Mouse (Mus musculus) olfactory bulb, adult 2 months (tissue): ENCODE results near the gene Hist1h3i. TPM values are rescaled to one million over a fixed set of nuclear protein-coding genes. Genes with fewer than 3 reads are reported as not detected.
A peak's percentile ranks its signal among the peaks of the same experiment; 100 is the strongest.

Experiments used
- H3K27ac ChIP-seq: fragments of 200-500 bp; 2 replicates; pipeline ENCODE4 v1.5.1; 2012; ENCODE audit warnings: low read depth, low read length; ENCODE audit not compliant: insufficient read depth
- H3K4me1 ChIP-seq: fragments of 200-500 bp; 2 replicates; pipeline ENCODE4 v1.6.1; 2012; ENCODE audit warnings: low read length; ENCODE audit not compliant: control insufficient read depth, insufficient read depth
- H3K4me3 ChIP-seq: fragments of 200-500 bp; 2 replicates; pipeline ENCODE4 v1.5.1; 2012; ENCODE audit warnings: mild to moderate bottlenecking, low read depth, low read length, moderate library complexity; ENCODE audit not compliant: insufficient read depth
- CTCF ChIP-seq: fragments of 200-500 bp; IDR thresholded peaks from 2 replicates; pipeline ENCODE4 v1.5.1; 2012; ENCODE audit warnings: low read depth, mild to moderate bottlenecking, low read length, moderate library complexity; ENCODE audit not compliant: insufficient read depth
- POLR2A ChIP-seq: fragments of 200-500 bp; IDR thresholded peaks from 2 replicates; pipeline ENCODE4 v1.6.1; 2012; ENCODE audit warnings: mild to moderate bottlenecking, low read depth, low read length, moderate library complexity; ENCODE audit not compliant: insufficient read depth
- WGBS: fragments of 180-500 bp; shearing (Covaris S2); methylation state at CpG from one replicate; pipeline ENCODE4 v1.1.7; 2018; 5-methylcytosine and 5-hydroxymethylcytosine counted together
- polyA plus RNA-seq: library from polyadenylated mRNA; stranded (reverse); fragments of >200 nt; gene quantifications from 2 replicates; pipeline ENCODE4 v1.2.4, GENCODE M21; 2012; ENCODE audit warnings: low replicate concordance; ENCODE audit not compliant: missing spikeins, insufficient read depth, insufficient read length

The Hist1h3i gene
- polyA plus RNA-seq, 1 experiment, result not detected

DNA sequence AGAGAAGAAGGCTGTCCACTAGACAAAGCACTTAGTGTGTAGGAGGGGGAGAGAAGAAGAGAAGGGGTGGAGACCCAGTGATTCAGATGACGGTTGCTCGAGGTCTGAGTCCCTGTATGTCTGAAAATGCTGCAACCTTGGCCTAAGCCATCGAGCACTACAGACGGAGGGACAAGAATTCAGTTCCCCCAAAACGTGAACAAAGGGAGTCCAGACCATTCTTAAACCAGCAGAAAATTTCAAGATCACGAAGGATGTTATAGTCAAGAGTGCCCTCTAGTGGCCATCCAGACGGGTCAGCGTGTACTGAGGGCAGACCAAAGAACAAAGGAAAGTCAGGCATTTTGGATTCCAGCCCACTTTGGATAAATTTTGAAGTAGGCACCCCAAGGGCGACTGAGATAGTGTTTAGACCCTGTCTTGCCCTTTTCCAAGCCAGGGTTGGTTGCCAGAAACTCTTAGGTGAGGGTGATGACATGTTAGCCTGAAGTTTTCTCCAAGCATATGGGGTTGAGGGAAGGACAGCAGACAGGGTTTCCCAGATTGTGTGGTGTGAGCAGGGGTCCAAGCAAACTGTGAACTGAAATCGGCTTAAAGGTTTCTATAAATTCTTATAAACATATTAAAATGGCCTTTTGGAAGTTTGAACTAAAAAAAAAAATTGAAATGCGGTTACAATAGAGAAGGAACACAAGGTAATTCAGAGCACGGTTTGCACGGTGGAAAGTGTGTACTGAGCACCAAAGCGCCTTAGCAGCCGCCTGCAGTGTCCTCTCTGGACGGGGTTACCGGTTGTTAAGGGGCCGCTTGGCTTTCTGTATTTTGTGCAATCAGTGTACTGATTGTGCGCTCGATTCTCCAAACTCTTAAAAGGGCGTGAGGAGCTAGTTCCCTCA is 48.9 kb downstream of the Hist1h3i start:
- TF ChIP-seq POLR2A (no peak), CTCF (peak; percentile 32; the same call in 1 of the 2 replicates)
- peak overlapping the region; percentile 76 for H3K27ac ChIP-seq
- WGBS, result under 1% methylated on average over 21 of the region's 21 CpGs

DNA sequence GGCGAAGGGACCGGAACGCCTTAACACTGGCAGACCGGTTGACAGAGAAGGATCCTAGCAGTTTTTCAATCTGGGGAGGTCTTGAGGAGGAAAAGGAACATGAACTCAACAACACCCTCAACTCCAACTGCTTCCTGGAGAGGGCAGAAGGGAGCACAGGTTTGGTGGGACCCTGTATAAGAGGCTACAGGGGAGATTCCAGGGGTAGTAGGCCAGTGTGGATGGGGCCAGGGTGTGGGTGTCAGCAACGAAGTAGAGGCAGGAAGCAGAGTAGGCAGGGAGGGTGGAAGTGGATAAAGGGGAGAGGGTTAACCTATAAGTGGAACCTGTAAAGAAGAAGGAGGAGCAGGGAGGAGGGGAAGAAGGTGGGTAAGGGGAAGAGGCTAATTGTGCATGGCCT is 49.7 kb downstream of the Hist1h3i start:
- no peak overlapping the region for H3K4me3 ChIP-seq
- TF ChIP-seq POLR2A (no peak), CTCF (no peak)
- H3K4me1 ChIP-seq, result peaks cover 2% of the 10 kb centered on the region; the same call in 1 of the 2 replicates
- no peak overlapping the region for H3K27ac ChIP-seq
- 74% methylated on average over 5 of the region's 5 CpGs for WGBS

More for the DNA sequence above, 48.9 kb downstream of the Hist1h3i start:
- peaks cover 2% of the 10 kb centered on the region; the same call in 1 of the 2 replicates for H3K4me1 ChIP-seq
- peak overlapping the region; percentile 53 for H3K4me3 ChIP-seq

Other genes with a start within 250 kb of the Hist1h3i start
- gene Olfr1366, start 240.6 kb downstream of the Hist1h3i start, polyA plus RNA-seq, result not detected in 2 replicates
- not detected in 2 replicates for gene Olfr1535, start 223.5 kb downstream of the Hist1h3i start, polyA plus RNA-seq
- not detected in 2 replicates for gene Olfr1364, start 201.6 kb downstream of the Hist1h3i start, polyA plus RNA-seq
- not detected in 2 replicates for gene Olfr1362, start 169.3 kb downstream of the Hist1h3i start, polyA plus RNA-seq
- not detected in 2 replicates for gene Olfr11, start 140.9 kb downstream of the Hist1h3i start, polyA plus RNA-seq
- gene Olfr1361, start 120.0 kb downstream of the Hist1h3i start, polyA plus RNA-seq, result not detected in 2 replicates
- gene Olfr1360, start 106.0 kb downstream of the Hist1h3i start, polyA plus RNA-seq, result not detected in 2 replicates
- gene Olfr1359, start 85.3 kb downstream of the Hist1h3i start, polyA plus RNA-seq, result not detected in 2 replicates
- gene Hist1h2bl, start 67.2 kb downstream of the Hist1h3i start, polyA plus RNA-seq, result not detected in 2 replicates
- not detected in 2 replicates for gene Hist1h2ai, start 66.9 kb downstream of the Hist1h3i start, polyA plus RNA-seq
- not detected in 2 replicates for gene Hist1h3h, start 65.7 kb downstream of the Hist1h3i start, polyA plus RNA-seq
- gene Hist1h2bm, start 61.3 kb downstream of the Hist1h3i start, polyA plus RNA-seq, result not detected in 2 replicates
- gene Hist1h4j, start 48.3 kb downstream of the Hist1h3i start, polyA plus RNA-seq, result not detected in 2 replicates
- gene Hist1h4k, start 32.9 kb downstream of the Hist1h3i start, polyA plus RNA-seq, result not detected in 2 replicates
- gene Hist1h2ak, start 29.5 kb downstream of the Hist1h3i start, polyA plus RNA-seq, result not detected in 2 replicates
- not detected in 2 replicates for gene Hist1h2bn, start 29.2 kb downstream of the Hist1h3i start, polyA plus RNA-seq
- gene Hist1h1b, start 2.7 kb downstream of the Hist1h3i start, polyA plus RNA-seq, result not detected in 2 replicates
- gene Hist1h2an, start 3.8 kb upstream of the Hist1h3i start, polyA plus RNA-seq, result not detected in 2 replicates
- not detected in 2 replicates for gene Hist1h2bp, start 4.1 kb upstream of the Hist1h3i start, polyA plus RNA-seq
- not detected in 2 replicates for gene Hist1h2bq, start 26.8 kb upstream of the Hist1h3i start, polyA plus RNA-seq
- not detected in 2 replicates for gene Hist1h2ao, start 27.1 kb upstream of the Hist1h3i start, polyA plus RNA-seq
- gene Hist1h4m, start 28.4 kb upstream of the Hist1h3i start, polyA plus RNA-seq, result not detected in 2 replicates
- not detected in 2 replicates for gene Hist1h4n, start 48.8 kb upstream of the Hist1h3i start, polyA plus RNA-seq
- not detected in 2 replicates for gene Hist1h2ap, start 50.1 kb upstream of the Hist1h3i start, polyA plus RNA-seq
- not detected in 2 replicates for gene Hist1h2br, start 50.4 kb upstream of the Hist1h3i start, polyA plus RNA-seq
- gene Zfp184, start 161.7 kb upstream of the Hist1h3i start, polyA plus RNA-seq, result not detected in 2 replicates
- gene Pom121l2, start 197.8 kb upstream of the Hist1h3i start, polyA plus RNA-seq, result not detected in 2 replicates
- 263 TPM in 1 of 2 replicates, not detected in the other for gene Prss16, start 226.4 kb upstream of the Hist1h3i start, polyA plus RNA-seq